8 mouse cellular contexts compared by ENCODE assay signal in genomic region chr4:45493118-45493517, GRCm38 (mm10). TPM values are rescaled to one million over a fixed set of nuclear protein-coding genes. Genes with fewer than 3 reads are reported as not detected.
DNase-seq lines count a peak whose midpoint lies in the region; ATAC-seq and TF ChIP-seq lines count a peak whose summit lies in the region.

No protein-coding gene starts in this region.

- H3K9ac ChIP-seq in forebrain, embryonic 12.5 days, result no peak overlapping the region
- H3K9ac ChIP-seq in forebrain, embryonic 11.5 days (ENCODE audit: low read length), result no peak overlapping the region
- H3K9ac ChIP-seq in kidney, postnatal 0 days (ENCODE audit: low read depth, low read length), result no peak overlapping the region
- no peak overlapping the region for H3K9ac ChIP-seq in forebrain, embryonic 15.5 days (replicated peaks)
- peak overlapping the region; percentile 7; the same call in 1 of the 2 replicates for H3K9ac ChIP-seq in liver, embryonic 15.5 days

- intact Hi-C loops in gastrocnemius, postnatal 36 days (cut with DNase I), result no loop called here

- H3K27ac ChIP-seq in forebrain, embryonic 12.5 days, result 0 out of 2 replicates have a peak overlapping the region, but pooled peaks have one; percentile 13
- H3K27ac ChIP-seq in forebrain, embryonic 11.5 days (ENCODE audit: low read depth, low read length), result no peak overlapping the region
- peak overlapping the region; percentile 77 for H3K27ac ChIP-seq in kidney, postnatal 0 days
- peak overlapping the region; percentile 36; the same call in 1 of the 2 replicates for H3K27ac ChIP-seq in forebrain, embryonic 15.5 days (replicated peaks)
- peak overlapping the region; percentile 71 for H3K27ac ChIP-seq in liver, embryonic 15.5 days (replicated peaks)

- H3K4me2 ChIP-seq in forebrain, embryonic 12.5 days, result no peak overlapping the region
- H3K4me2 ChIP-seq in forebrain, embryonic 11.5 days (ENCODE audit: low read depth, low read length, severe bottlenecking), result no peak overlapping the region
- H3K4me2 ChIP-seq in kidney, postnatal 0 days (ENCODE audit: low read length), result peak overlapping the region; percentile 18; the same call in 1 of the 2 replicates
- H3K4me2 ChIP-seq in forebrain, embryonic 15.5 days (replicated peaks), result no peak overlapping the region
- peak overlapping the region; percentile 54 for H3K4me2 ChIP-seq in liver, embryonic 15.5 days

- H3K27me3 ChIP-seq in forebrain, embryonic 12.5 days, result peaks cover 20% of the 10 kb centered on the region; the same call in 1 of the 2 replicates
- H3K27me3 ChIP-seq in forebrain, embryonic 11.5 days (ENCODE audit: control insufficient read depth, insufficient read depth, low read length), result no peaks in the 10 kb centered on the region
- H3K27me3 ChIP-seq in kidney, postnatal 0 days (ENCODE audit: insufficient read depth, low read length), result no peaks in the 10 kb centered on the region
- no peaks in the 10 kb centered on the region for H3K27me3 ChIP-seq in forebrain, embryonic 15.5 days
- no peaks in the 10 kb centered on the region for H3K27me3 ChIP-seq in liver, embryonic 15.5 days

- no peak for DNase-seq in forebrain, embryonic 11.5 days (ENCODE audit: low spot score)
- no peak for DNase-seq in kidney, postnatal 0 days (ENCODE audit: low spot score)
- DNase-seq in kidney, adult 11 months, result no peak
- no peak for DNase-seq in gastrocnemius, postnatal 36 days
- no peak for DNase-seq in cerebellum, adult 11 months

- no peak overlapping the region for H3K4me3 ChIP-seq in forebrain, embryonic 12.5 days (replicated peaks)
- no peak overlapping the region for H3K4me3 ChIP-seq in forebrain, embryonic 11.5 days (ENCODE audit: low read depth, low read length)
- H3K4me3 ChIP-seq in kidney, postnatal 0 days (replicated peaks; ENCODE audit: low read depth, low read length), result no peak overlapping the region
- no peak overlapping the region for H3K4me3 ChIP-seq in forebrain, embryonic 15.5 days
- no peak overlapping the region; the same call in 1 of the 2 replicates for H3K4me3 ChIP-seq in liver, embryonic 15.5 days (replicated peaks)

- H3K4me1 ChIP-seq in forebrain, embryonic 12.5 days, result peaks cover 87% of the 10 kb centered on the region
- H3K4me1 ChIP-seq in forebrain, embryonic 11.5 days (replicated peaks; ENCODE audit: control insufficient read depth, insufficient read depth, low read length), result peaks cover 57% of the 10 kb centered on the region
- H3K4me1 ChIP-seq in kidney, postnatal 0 days (replicated peaks; ENCODE audit: insufficient read depth, low read length), result peaks cover 69% of the 10 kb centered on the region
- peaks cover 94% of the 10 kb centered on the region for H3K4me1 ChIP-seq in forebrain, embryonic 15.5 days
- peaks cover 91% of the 10 kb centered on the region for H3K4me1 ChIP-seq in liver, embryonic 15.5 days (replicated peaks)

- 0 out of 2 replicates have a peak, but pooled peaks cover 3% of the 10 kb centered on the region for H3K36me3 ChIP-seq in forebrain, embryonic 12.5 days (replicated peaks)
- no peaks in the 10 kb centered on the region for H3K36me3 ChIP-seq in forebrain, embryonic 11.5 days (ENCODE audit: control insufficient read depth, insufficient read depth, low read length)
- H3K36me3 ChIP-seq in kidney, postnatal 0 days (ENCODE audit: insufficient read depth, low read length), result no peaks in the 10 kb centered on the region
- peaks cover 4% of the 10 kb centered on the region; the same call in 1 of the 2 replicates for H3K36me3 ChIP-seq in forebrain, embryonic 15.5 days
- H3K36me3 ChIP-seq in liver, embryonic 15.5 days (replicated peaks), result no peaks in the 10 kb centered on the region

- no peak for ATAC-seq in forebrain, embryonic 12.5 days (ENCODE audit: low FRiP score)
- ATAC-seq in forebrain, embryonic 11.5 days (replicated peaks; ENCODE audit: low FRiP score), result no peak
- ATAC-seq in kidney, postnatal 0 days (replicated peaks; ENCODE audit: low FRiP score, low read depth), result no peak
- no peak; the same call in 1 of the 2 replicates for ATAC-seq in forebrain, embryonic 15.5 days (replicated peaks)
- peak; percentile 74 for ATAC-seq in liver, embryonic 15.5 days (ENCODE audit: insufficient read depth)

- 12% methylated on average over 7 of the region's 7 CpGs for WGBS in forebrain, embryonic 12.5 days
- WGBS in forebrain, embryonic 11.5 days, result 17% methylated on average over 7 of the region's 7 CpGs
- WGBS in kidney, postnatal 0 days, result 18% methylated on average over 7 of the region's 7 CpGs
- WGBS in forebrain, embryonic 15.5 days, result 17% methylated on average over 7 of the region's 7 CpGs
- 11% methylated on average over 7 of the region's 7 CpGs for WGBS in liver, embryonic 15.5 days (ENCODE audit: insufficient replicate concordance)

- TF ChIP-seq CTCF in kidney, postnatal 0 days (IDR thresholded peaks at IDR 0.05; ENCODE audit: low read depth), result no peak

- no peaks in the 10 kb centered on the region for H3K9me3 ChIP-seq in forebrain, embryonic 12.5 days
- no peaks in the 10 kb centered on the region for H3K9me3 ChIP-seq in forebrain, embryonic 11.5 days (ENCODE audit: control insufficient read depth, low read length)
- H3K9me3 ChIP-seq in kidney, postnatal 0 days (replicated peaks; ENCODE audit: low read length), result no peaks in the 10 kb centered on the region
- no peaks in the 10 kb centered on the region for H3K9me3 ChIP-seq in forebrain, embryonic 15.5 days
- no peaks in the 10 kb centered on the region for H3K9me3 ChIP-seq in liver, embryonic 15.5 days (replicated peaks)

RNA-seq across cellular contexts. Expression of gene Shb, which starts 39.2 kb away (rescaled TPM):
- polyA plus RNA-seq in forebrain, embryonic 12.5 days (2016; fragmentation: Nextera tagmentation; extraction: Ambion mirVana), result 10.4 and 13.6 TPM in 2 replicates
- 8.2 and 9.7 TPM in 2 replicates for polyA plus RNA-seq in forebrain, embryonic 11.5 days (2014; fragmentation: Nextera tagmentation; extraction: Ambion mirVana)
- 5.4 and 6.6 TPM in 2 replicates for polyA plus RNA-seq in kidney, postnatal 0 days (2015; fragmentation: Nextera tagmentation; extraction: Ambion mirVana)
- polyA plus RNA-seq in forebrain, embryonic 15.5 days (2015; fragmentation: Nextera tagmentation; extraction: Ambion mirVana), result 13.1 and 13.3 TPM in 2 replicates
- 2.9 and 3.9 TPM in 2 replicates for polyA plus RNA-seq in liver, embryonic 15.5 days (2015; fragmentation: Nextera tagmentation; extraction: Ambion mirVana)
- total RNA-seq in gastrocnemius, postnatal 36 days (2021), result 1 to 10 TPM; 6.3 to 6.7 TPM

Comparison
In these comparisons a context has a peak if more than half of its experiments do, and no peak if none do; other contexts are left out.
1. H3K4me2 ChIP-seq: peak in kidney, postnatal 0 days (single experiment) and liver, embryonic 15.5 days (single experiment); none in forebrain, embryonic 12.5 days (single experiment), forebrain, embryonic 11.5 days (single experiment) and forebrain, embryonic 15.5 days (single experiment).